Mouse (Mus musculus) ovary, adult 18-20 months (tissue): ENCODE measurements around the gene Bicdl2.
A peak's percentile ranks its signal among the peaks of the same experiment; 100 is the strongest.

ENCODE experiments used
- DNase-seq: peaks from one replicate; pipeline ENCODE4 v3.0.0; 2022; ENCODE audit warnings: low spot score, mixed read lengths

The Bicdl2 gene

GRCm38 (mm10) chr17:23660117-23660875 is at the start of gene Bicdl2:
Bicdl2 (plus strand) TSS chr17:23660506.
- no peak for DNase-seq

DNA sequence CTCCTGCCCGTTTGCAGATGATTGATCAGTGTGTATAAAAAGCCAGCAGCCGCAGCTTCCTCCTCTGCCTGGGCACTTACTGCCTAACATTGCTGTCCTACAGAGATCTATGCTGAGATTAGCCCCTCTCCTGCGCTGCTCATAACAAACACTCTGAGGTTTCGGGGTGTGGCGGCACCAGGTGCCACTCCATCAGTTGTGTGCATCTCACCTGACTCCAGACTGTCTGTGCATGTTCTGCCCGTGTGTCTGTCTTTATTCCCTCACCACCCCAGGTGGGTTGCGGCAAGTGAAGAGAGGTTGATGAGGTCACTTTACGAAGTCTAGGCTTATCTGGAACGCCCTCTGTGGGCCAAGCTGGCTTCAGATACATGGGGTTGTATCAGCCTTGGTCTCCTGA is 43.2 kb upstream of the Bicdl2 start:
- DNase-seq = no peak

GRCm38 (mm10) chr17:23620351-23620750 is 40.0 kb upstream of the Bicdl2 start:
- DNase-seq = no peak

DNA sequence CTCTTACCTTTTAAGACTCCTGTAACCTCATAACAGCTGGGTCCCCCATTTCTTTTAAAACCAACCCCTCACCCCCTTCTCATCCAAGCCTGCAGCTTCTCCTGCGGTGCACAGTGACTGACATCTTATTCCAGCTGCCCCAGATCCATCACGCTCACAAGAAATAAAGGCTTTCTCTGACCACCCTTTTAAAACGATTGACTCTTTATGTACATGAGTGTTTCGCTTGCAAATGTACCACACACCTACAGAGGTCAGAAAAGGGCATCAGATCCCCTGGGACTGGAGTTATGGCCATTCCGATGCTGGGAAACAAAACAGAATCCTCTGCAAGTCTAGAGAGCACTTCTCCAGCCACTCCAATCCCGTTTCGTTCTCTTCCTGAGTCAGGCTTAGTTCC is 32.5 kb upstream of the Bicdl2 start:
- DNase-seq = no peak

- peak; percentile 41 for DNase-seq
Observed at GRCm38 (mm10) chr17:23630195-23631020, 29.9 kb upstream of the Bicdl2 start.

GRCm38 (mm10) chr17:23631241-23631640 is 29.1 kb upstream of the Bicdl2 start:
- DNase-seq = no peak

DNA sequence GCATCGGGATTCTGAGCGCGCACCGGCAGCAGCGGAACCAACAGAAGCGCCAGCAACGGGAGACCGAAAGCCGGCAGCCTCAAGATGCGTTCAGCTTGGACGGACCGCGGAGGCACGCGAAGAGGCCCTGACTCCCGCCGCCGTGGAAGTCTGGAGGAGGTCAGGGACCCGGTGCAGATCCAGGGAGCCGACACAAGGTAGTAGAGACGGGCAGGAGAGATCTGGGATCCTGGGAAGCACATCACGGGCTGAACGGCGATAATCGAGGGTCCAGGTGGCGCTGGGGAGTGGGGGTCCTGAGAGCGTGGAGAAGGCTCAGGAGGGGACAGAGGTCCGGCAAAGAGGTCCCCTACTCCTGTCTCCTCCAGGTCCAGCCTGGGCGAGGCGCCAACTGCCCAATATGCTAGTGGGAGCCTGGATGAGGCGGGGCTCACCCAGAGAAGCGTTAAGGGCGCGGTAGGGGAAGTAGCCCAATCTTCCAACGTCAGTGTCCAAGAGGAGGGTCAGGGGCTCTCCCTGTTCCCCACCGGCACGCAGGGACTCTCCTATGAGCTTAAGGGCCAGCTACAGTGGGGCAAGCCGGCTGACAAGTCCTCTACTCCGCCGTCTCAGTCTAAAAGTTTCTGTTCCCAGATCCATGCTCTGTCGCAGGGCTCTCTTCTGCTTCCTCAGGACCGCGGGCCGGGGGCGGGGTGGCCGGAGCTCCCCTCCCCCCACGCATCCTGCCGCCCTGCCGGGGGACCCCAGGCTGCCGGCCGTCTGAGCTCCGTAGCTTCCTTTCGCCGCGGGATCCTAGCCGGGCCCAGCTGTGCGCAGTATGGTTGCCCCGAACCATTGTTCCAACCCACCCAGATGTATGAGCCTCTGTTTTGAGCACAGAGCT is 15.5 kb upstream of the Bicdl2 start, which contains the start of gene Mmp25:
Gene Mmp25, minus strand, starts transcription at position 665 of the 883 bp plus-strand sequence.
- DNase-seq = no peak

GRCm38 (mm10) chr17:23645894-23646293 is 14.4 kb upstream of the Bicdl2 start:
- no peak for DNase-seq

DNA sequence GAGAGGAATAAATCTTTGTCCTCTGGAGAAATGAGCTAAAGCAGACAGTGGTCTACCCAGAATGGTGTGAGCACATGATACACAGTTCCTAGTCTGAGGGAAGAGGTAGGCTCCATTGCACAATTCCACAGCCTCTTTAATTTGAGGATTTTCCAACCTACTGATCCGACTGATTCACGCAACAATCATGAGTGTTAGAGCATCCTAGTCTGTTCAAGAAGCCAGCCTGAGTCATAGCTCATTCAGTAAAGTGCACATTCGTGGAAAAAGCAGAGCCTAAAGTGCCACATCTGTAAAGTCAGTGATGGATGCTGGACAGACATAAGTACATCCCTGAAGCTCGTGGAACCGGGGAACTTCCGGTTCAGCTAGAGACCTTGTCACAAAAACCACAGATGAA is 8.9 kb upstream of the Bicdl2 start:
- no peak for DNase-seq

- DNase-seq = no peak
Observed at GRCm38 (mm10) chr17:23653324-23653723, 7.0 kb upstream of the Bicdl2 start.

DNA sequence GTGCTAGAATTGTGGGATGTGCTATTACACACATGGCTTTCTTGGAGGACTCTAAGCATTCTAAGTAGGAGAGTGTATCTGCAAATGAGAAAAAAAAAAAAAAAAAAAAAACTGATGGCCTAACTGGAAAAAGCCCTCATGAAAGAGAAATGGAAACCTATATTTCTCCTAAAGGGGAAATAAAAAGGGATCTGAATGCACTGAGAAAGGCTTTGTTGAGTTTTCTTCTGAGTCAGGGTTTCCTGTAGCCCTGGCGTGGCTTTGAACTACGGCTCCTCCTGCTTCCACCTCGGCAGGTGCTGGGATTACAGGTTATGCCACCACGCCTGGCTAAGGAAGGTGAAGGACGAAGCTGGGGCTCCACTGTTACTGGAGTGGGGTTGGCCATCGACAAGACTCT is 6.3 kb upstream of the Bicdl2 start:
- no peak for DNase-seq

DNA sequence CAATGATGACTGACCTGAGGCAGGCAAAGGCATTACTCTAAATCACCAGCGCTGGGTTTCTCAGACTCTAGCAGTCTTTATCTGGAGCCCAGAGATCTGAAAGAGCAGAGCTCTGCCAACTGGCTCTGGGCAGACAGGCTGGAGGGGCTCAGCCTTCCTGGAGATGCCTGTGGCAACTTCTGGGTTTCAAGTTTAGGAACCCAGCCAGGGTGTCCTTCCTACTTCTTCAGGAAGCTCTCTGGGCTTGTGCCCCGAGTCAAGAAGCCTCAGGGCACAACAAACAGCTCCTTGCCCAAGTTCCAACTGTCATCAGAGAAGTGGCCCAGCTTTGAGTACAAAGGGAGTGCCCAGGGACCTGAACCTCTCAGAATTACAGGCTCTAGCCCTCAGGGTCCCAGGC is 5.9 kb upstream of the Bicdl2 start:
- DNase-seq = no peak

- no peak for DNase-seq
Observed at GRCm38 (mm10) chr17:23658450-23658849, 1.9 kb upstream of the Bicdl2 start.

- no peak for DNase-seq
Observed at GRCm38 (mm10) chr17:23660876-23661200, 532 bp downstream of the Bicdl2 start.

GRCm38 (mm10) chr17:23661526-23661925 is 1.2 kb downstream of the Bicdl2 start:
- no peak for DNase-seq

DNA sequence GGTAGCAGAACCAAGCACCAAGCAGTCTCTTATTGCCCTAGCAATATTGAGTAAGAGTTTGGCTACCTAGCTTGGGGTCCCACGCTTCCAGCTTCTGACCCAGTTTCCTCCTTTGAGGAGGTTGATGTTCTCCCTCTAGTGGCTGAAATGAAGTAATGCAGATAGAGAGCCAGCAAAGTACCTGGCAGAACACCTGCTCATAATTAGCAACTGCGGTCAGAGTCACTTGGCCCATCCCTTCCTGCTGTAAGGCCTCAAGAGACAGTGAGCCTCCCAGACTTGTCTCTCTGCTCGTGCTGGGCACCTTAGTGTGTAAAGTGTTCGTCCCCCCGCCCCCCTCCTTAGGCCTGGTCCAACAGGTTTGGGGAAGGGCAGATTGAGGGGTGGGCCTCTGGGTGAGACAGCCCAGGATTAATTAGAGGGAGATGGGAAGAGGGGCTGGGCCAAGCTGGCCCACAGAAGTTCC is 4.3 kb downstream of the Bicdl2 start:
- no peak for DNase-seq

DNA sequence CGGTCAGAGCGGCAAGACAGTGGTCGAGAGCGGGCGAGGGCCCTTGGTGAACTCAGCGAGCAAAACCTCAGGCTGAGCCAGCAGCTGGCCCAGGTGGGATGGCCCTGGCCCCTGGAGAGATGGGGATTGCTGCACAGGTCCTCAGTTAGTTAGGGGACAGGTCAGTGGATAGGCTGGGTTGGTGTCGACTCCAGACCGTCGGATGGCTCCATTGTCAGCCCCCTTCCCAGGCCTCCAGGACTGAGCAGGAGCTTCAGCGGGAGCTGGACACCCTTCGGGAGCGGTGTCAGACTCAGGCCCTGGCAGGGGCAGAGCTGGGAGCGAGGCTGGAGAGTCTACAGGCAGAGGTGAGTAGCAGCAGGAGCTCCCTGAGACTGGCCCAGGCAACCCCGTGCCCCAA is 5.2 kb downstream of the Bicdl2 start:
- no peak for DNase-seq

DNA sequence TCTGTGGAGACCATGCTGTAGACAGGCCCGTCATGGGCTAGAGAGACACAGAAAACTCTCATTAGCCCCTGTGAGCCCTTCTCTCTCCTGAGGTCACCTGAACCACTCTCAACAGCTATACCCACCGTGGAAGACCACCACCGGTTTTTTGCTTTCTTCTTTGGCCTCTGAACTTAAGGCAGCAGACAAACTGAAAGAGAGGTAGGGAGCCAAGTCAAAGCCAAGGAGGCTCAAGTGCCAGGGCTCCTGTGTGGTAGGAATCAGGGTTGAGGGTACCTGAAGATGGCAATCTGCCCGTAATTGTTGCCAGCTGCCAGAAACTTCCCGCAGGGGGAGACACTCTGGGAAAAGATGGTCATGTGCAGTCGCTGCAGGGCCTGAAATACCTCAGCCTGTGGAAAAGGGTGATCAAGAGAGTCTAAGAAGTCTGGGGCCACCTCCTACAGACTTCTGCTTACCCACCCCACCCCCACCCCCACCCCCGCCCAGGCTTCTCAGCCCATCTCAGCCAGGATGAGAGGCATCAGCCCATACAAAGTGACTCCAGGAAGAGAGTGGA is 10.3 kb downstream of the Bicdl2 start:
- DNase-seq = no peak

DNA sequence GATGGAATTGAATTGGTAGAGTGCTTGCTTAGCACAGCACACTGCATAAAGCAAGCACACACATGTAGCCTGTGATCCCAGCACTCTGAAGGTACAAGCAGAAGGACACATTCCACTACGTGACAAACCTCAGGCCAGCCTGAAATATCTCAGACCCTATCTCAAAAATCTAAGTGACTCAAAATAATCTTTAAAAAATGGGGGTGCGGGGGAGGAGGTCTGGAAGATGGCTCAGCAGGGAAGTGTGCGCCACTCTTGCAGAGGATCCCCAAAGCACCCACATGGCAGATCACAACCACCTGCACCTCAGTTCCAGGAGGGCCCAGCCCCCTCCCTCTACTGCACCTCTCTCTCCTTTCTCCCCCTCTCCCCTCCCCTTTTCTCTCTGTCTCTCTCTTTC is 11.2 kb downstream of the Bicdl2 start:
- DNase-seq = no peak

DNA sequence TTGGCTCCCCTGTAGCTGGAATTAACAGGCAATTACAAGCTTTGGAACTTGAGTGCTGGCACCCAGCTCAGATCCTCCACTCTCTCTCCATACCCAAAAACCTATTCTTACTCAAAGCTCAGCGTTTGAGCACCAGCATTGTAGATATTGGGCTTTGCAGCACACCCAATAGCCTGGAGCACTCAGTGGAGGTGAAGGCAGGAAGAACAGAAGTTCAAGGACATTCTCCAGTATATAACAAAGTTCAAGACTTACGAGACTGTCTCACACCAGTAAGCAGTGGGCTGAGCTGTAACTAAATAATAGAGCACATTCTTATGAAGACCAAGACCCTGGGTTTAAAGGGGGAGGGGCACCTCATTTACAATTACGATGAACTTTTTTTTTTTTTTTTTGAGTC is 12.5 kb downstream of the Bicdl2 start:
- no peak for DNase-seq

GRCm38 (mm10) chr17:23673424-23674073 is 13.2 kb downstream of the Bicdl2 start, which contains the start of the genes Hcfc1r1 and Thoc6:
Hcfc1r1 (plus strand) TSS chr17:23673596.
Thoc6 (minus strand) TSS chr17:23673882.
- peak; percentile 89 for DNase-seq
